Mouse (Mus musculus) A20 (cell line): ENCODE data around the gene Atl2.

Experiments used
- DNase-seq: peaks from one replicate; pipeline ENCODE4 v3.0.0-alpha.2; 2011; ENCODE audit warnings: low read depth, low spot score

Atl2 gene

DNA sequence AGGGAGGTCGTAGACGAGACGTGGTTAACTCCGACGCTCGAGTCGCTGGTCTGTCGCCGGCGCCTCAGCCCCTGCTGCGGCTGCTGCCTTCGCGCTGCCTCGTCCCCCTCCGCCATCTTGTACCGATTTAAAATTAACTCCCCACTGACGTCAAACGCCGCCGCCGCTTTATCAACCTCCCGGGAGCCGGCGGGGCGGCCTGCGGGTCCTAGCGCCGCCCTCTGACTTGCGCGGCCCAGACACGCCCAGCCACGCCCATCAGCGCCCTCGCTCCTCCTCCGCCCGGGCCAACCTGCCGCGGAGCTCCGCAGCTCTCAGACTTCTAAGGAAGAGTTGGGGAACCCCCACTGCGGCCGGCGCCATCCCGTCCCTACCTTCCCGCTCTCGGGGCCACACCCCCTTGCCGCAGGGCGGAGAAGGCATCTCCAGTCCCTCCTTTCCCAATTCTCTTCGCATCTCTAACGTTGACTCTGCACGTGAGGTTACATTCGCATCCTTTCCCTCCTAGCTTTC is at the start of gene Atl2:
TSS of gene Atl2 (minus strand) at position 213 of the 513 bp plus-strand sequence.
- DNase-seq = peak; percentile 96

DNA sequence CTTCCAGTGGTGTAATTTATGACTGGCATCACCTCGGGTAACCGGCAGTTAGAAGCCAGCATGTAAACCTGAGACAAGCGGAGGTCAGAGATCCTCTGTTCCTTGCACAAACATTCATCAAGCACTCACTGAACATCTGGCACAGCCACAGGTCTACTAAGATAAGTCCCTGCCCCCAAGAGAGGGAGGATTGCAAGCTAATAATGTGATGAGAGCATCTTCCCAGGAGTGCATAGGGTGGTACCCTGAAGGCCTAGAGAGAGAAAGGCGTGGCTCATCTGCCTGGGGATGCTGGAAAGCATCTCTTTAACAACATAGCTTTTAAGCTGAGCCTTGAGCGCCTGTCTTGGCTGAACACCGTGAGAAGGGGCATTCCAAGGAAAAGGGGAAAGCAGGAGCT is 48.9 kb upstream of the Atl2 start:
- no peak for DNase-seq

DNA sequence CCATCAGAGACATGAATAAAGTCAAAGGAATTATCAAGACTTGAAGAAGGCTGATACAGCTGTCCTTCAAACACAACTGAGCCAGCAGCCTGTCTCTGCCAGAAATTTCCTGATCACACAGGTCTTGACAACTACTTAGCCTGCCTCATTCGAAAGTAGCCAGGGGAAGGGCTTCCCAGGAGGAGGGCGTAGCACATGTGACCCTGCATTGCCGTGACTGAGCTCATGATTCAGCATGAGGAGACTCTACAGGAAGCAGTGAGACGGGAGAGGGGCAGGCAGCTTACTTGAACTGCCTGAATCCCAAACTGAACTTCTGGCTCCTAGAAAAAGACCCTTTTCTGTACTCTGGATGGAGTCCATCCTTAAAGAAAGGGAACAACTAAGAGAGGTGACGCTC is 46.5 kb upstream of the Atl2 start:
- DNase-seq = no peak

DNA sequence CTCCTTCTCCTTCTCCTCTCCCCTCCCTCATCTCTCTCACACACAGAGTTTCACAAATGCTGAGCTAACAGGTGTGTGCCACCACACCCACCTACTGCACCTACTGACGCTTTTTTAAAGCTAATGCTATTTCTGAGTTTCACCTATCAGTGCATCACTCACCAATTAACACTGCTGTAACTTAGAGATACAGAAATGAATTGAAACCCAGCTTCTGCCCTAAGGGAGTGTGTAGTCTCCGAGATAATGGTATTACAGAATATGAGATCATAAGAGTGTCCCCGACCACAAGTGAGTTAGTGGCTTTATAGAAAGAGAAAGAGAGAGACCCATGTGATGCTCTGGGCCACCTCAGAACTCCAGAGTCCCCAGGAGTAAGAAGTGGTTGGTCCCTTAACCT is 43.2 kb upstream of the Atl2 start:
- no peak for DNase-seq

DNA sequence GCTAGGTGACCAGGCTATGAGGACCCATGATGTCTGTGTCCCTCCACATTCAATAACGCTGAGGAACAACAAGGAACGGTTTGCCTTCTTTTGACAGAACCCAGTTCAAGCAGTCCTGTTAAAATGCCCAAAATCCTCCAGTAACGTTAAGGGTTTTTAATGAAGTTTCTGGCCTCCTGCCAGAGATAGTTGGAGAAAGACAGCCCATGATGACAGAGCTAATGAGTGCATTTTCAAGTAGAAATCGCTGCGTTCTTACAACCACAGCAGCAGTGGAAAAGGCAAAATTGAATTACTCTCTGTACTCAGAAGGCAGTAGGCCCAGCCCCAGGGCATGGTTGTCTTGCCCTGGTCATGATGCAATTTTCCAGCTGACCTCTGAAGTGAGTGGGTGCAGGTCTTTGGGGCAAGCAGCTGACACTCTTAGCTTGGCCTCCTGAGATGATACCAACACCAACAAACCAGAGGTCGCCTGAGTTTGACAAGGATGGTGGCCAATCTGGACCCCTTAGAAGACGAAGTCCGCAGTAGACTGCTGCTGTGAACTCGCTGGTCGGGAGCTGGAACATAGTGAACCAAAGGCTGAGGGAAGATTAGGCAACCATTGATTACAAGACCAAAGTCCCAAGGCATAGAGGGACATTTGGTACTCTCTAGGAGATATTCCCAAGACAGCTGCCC is 42.1 kb upstream of the Atl2 start:
- DNase-seq = no peak

DNA sequence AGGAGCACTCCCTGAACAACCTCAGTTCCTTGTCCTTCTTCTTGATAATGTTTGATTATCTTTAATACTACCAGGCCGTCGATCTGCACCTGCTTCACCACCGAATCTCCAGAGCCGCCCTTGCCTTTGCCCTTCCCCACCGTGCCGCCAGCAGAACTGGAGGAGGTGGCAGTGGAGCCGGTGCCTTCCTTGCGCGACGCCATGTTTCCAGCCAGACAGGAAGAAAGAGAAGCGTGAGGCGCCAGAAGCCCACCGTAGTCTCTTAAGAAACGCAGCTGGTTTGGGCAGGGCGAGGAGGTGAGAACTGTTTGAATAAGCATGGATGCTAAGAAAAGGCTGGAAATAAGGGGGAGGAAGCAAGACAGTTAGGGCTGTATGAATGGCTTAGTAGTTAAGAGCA is 38.4 kb upstream of the Atl2 start:
- DNase-seq = no peak

DNA sequence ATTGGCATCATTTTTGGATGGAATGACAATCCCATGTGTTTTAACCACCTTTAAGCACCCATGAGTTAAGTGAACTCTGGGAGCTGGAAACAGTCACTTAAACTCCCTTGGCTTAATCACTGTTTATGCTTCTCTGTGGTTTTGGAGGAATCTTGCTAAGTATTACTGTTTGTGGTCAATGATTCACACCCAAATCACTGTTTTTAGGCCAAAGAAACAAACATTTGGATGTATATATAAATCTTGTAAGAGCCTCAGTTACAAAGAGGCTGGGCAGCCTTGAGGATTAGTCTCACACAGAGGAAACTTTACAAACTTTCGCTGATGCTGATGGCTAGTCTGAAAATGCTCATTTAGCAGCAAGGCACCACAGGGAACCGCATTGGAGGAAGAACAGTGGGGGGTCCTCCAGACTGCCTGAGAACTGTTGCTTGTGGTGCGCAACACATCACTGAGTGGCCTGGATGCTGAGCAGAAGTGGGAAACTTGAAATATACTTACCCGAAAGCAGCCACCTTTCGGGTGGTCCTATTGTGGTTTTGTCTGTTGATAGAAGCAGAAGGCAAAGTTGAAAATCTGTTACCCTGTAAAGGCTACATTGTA is 36.9 kb upstream of the Atl2 start:
- DNase-seq = no peak

DNA sequence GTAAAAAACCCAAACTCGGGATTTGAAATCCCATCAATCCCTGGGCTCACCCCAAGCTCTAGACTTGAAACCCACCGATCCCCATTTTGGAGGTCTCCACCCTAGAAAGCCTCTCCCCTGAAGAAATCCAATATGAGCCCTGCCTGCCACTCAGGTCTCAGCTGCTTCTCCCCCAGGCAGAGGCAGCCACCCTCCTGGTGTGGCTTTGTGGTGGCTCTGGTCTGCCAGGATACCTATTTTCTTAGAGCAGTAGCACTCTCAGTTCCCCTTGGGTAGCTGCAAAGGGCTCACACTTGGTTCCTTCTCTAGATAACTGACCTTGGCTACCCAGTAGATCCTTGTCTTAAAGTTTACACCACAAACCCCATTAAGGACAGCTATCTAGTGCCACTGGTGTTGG is 31.2 kb upstream of the Atl2 start:
- peak; percentile 65 for DNase-seq

DNA sequence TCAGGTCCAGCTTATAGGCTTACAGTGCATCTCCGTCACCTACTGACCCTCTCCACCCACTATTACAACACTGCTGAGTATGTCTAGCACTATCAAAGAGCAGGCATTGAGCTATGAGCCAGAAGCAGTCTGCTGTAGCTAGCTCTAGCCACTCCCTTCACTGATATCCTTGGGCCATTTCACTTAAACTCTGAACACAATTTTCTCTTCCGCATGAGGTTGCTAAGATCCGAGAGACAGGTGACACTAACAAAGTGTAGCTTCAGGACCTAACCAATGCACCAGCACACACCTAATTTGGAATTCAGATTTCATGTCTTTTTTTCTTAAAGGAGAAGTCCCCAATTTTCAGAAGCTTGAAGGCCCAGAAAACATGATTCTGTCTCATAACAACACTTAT is 30.6 kb upstream of the Atl2 start:
- DNase-seq = no peak

DNA sequence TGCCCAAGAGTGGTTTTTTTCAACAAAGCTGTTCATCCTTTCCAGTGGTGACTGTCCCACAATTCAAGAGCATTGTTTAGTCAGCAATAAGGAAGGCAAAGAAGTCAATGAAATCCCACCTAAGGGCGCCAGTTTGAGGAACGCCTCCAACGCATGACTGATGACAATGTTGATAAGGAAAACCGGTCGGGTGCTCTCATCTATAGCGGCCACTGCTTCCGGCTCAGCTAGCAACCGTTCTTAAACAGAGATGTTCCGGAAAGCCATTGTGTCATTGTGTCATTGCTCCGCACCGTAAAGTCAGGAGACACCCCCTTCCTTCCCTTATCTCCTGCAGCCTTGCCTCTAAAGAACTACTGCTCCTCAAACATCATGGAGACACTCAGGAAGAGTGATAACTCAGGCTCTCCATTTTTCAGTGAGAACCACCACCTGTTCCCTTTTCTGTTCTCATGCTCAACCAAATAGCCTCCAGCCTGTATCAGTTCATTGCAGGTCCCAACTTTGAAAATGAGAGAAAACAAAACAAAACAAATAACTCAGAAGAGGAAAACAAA is 30.0 kb upstream of the Atl2 start:
- no peak for DNase-seq

DNA sequence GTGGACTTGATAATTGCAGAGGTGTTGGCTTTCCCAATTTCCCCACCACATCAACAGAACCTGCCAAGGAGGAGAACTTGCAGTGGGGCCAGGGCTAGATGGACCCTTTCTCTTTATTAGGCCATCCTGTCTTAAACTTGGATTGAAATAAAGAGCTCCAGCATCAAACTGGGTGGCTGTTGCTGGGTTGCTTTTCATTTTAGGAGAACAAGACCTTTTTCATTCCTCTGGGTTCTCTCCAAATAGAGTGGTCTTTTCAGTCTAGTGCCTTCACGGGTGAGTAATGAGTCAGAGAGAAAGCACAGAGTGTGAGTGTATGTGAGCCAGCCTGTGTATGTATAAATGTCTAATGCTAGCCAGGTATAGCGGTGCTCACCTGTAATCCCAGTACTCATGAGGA is 24.4 kb upstream of the Atl2 start:
- DNase-seq = no peak

DNA sequence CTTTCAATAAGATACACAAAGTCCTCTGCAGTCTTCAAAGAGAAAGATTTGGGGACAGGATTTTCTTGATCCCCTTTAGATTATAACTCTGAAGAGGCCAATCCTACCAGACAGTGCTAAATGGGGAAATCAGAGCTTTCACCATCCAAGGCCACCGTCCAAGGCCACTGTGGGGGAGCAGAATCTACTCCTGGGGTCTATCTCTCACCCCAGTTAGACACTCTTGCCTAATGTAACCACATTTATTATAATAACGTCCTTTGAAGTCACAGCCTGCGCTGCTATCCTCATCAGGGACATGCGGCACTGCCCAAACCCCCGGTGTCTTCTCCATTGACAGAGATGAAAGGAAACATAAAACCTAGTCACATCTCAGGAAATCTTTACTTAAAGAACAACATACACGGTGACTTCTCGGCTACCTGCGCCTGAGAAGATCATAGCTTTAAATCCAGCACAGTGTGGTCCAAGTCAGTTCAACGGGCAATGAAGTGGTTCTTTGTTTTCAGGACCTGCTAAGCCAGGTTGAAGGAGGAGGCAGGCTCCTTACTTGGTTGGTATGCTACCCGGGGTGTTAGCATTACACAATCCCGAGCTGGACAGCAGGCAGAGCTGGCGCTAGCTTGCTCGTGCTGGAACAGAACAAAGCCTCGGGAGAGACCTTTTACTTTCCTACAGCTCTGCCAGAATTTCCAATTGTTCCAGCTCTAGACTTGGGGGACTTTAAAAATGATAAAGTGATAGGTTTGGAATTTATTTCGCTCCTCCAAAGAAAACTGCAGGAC is 23.8 kb upstream of the Atl2 start:
- no peak for DNase-seq

DNA sequence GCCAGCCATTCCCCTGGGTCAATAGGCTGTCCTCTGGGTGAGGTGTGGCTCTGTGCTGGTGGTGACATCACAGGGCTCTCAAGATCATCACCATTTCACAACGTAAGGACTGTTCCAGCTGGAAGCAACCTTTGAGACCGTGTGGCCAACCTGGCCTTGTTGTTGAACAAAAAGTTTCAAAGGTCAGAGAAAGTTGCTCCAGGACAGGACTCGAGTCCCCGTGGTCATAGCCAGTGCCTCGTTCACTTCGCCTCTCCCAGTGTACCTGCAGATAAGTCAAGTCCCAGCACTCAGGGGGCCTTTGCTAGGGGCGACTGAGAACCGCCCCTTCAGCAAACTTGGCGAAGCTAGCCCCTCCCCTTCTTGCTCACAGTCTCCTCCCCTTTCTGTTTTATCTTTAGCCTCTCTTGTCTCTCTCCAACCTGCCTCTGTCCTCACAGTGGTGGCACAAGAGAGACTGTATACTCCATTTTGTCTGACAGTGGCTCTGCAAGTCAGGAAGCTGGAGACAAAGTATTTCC is 22.6 kb upstream of the Atl2 start:
- no peak for DNase-seq

DNA sequence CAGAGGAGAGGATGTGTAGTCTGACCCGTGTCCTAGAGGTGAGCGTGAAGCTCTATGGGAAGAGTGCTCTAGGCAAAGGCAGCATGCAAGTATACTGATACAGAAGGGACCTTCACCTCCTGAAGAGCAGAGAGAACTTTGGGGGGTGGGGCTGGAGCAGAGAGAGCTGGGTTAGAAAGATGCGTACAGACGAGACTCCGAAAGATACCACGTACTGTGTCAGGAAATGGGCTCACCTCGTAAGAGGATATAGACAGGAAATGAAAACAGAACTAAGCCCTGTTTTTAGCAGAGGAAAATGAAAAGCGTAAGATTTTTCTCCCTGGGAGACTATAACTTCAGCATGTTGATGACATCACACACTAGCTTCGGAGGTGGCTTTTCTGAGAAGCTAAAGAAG is 21.1 kb upstream of the Atl2 start:
- DNase-seq = no peak

DNA sequence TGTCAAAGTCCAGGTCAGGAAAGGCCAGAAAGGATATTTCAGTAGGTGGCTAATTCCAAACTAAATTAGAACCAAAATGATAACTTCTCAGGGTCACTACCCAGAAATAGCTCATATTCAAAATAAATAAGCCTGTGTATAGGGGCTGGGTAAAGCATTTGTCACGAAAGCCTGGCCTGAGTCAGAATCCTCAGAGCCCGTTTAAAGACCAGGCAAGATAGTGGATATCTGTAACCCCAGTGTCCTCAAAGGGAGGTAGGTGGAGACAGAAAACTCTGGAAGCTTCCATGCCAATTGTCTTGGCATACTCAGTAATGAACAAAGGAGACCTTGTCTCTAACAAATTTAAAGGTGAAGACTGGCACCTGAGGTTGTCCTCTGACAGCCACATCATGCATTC is 16.3 kb upstream of the Atl2 start:
- DNase-seq = no peak

DNA sequence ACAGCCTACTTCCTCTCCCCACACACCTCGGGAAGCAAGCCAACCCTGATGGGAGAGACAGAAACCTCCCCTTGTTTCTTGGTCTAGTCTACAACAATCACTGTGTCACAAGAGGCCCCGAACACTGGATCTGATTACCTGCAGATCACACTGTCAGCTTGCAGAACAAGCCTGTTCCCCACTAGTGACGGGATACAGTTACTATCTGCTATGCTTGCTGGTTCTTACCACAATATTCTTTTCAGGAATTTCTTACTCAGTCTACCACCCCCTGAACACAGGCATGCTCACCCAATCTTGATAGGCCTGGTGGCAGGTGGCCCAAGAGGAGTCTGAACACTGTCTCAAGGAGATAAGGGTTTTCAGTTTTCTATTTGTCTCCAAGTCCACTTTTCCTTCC is 15.8 kb upstream of the Atl2 start:
- no peak for DNase-seq

DNA sequence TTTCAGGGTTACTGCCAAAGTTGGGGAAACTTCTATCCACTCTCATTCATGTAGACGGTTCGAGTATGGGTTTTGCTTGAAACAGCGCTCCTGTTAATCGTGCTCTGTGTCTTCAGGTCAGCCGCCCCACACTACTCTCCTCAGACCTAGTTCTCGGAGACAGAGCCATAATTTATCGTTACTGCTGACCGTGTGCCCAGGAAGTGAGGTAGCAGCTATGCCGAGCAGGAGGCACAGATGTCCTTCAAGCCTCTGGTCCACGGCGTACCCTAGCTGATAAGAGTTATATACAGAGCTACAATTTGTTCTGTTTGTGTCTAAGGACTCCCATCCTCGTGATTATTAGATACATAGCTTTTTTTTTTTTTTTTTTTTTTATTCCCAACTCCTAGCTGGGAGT is 13.6 kb upstream of the Atl2 start:
- no peak for DNase-seq

DNA sequence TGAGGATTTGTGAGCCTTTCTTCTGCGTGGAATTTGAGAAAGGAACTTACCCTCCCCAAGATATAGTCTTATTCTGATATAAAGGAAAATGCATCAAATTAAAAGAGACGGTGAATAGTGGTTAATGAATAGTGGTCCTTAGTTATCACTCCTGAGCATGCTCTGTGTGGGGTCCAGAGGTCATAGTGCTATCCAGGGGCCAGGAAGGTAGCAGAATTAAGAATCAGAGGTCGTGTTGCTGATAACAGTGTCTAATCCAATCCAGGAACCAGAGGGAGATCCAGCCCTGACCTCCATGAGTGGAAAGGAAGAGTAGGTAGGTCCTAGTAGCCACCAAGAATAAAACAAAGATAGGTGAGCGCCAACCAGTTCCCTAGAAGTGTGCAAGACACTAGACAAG is 11.8 kb upstream of the Atl2 start:
- no peak for DNase-seq

DNA sequence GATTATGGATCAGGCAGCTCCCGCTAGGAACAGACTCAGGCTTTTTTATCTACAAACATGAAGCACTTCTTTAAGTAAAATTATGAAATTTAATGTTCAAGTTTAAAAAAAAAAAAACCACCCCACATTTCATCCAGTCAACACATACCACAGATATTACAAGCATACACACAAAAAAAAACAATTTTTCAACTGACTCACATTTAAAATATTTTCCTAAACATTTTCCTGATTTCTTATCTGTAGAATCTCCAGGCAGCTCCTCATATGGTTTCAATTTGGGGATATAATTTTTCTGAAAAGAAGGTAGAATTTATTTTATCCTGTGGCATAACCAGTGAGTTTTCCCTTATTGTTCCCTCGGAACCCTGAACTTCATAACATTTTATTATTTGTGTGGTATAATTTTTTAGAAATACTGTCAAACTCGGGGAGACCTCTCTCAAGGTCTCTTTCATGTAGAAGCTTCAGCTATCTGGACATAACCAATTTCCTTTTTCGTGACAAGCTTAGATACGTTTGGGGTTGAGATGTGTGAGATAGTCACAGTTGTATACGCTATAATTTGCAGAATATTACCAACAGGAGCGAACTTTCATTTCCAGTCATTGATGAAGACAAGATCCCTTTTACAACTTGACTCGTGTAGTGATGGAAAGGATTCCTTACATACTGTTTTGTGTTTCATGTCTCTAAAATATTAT is 11.0 kb upstream of the Atl2 start:
- no peak for DNase-seq

DNA sequence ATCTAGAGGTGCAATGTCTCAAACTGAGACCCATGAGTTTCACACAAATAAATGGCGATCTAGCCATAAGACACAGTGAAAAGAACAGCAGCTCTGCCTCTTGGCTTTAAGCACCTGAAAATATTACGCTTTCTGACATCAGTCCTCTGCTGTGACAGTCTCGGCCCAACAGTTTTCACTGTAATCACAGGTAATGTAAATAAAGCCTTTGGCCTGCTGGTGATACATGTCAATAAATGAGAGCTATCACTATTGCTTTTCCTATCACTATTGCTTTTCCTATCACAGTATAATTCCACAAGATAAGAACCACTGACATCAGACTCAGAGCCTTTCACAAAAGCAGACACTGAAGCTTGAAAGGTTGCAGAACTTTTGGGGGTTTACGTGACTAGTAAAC is 8.7 kb upstream of the Atl2 start:
- no peak for DNase-seq

DNA sequence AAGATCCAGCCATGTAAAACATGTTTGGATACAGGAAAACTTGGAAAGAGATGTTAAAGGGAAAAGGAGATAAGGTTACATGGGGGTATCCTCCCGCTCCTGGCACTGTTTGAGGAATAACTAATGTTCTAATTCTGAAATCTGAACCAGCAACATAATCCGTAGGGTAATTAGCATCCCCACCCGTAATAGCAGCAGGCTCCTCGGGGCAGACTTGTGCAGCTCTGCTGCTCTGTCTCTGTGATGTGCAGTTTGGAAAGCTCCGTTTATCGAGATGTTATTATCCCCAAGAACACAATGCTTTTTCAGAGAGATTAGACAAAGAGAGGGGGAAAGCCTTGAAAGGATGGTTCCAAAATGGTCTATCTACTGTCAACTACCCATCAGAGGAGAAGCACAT is 5.3 kb upstream of the Atl2 start:
- DNase-seq = no peak
